Mouse (Mus musculus) thymus, postnatal 10 days (tissue): Measurements from ENCODE around the gene Rrm1.
"Not testable (repeated sequence)": the region's sequence is repeated elsewhere in the genome, so short reads cannot be mapped to it uniquely, and the experiment has no call there.

Experiments used
- DNase-seq, 2 experiments: peaks; one replicate each; pipeline ENCODE4 v3.0.0; 2021; ENCODE audit warnings: low spot score in 2 of 2

The Rrm1 gene

GRCm38 (mm10) chr7:102477377-102477776 lies 35.9 kb downstream of the Rrm1 start:
- DNase-seq: no peak

GRCm38 (mm10) chr7:102478425-102478824 lies 36.9 kb downstream of the Rrm1 start:
- DNase-seq: no peak

- no peak for DNase-seq
These were observed 37.4 kb downstream of the Rrm1 start for GRCm38 (mm10) chr7:102478926-102479325.

GRCm38 (mm10) chr7:102479368-102480078 lies 38.0 kb downstream of the Rrm1 start:
- DNase-seq: no peak

GRCm38 (mm10) chr7:102480821-102481220 lies 39.3 kb downstream of the Rrm1 start:
- no peak for DNase-seq

GRCm38 (mm10) chr7:102481579-102481978 lies 40.1 kb downstream of the Rrm1 start, which contains the start of gene Olfr543:
Gene Olfr543 (minus strand): TSS chr7:102481679.
- DNase-seq: no peak

GRCm38 (mm10) chr7:102483665-102484064 lies 42.2 kb downstream of the Rrm1 start:
- no peak for DNase-seq

- not testable (repeated sequence) for DNase-seq
These were observed 43.3 kb downstream of the Rrm1 start for GRCm38 (mm10) chr7:102484766-102485165.

- no peak for DNase-seq
These were observed 44.6 kb downstream of the Rrm1 start for GRCm38 (mm10) chr7:102486105-102486504.

GRCm38 (mm10) chr7:102488161-102488560 lies 46.7 kb downstream of the Rrm1 start, which contains the start of gene Olfr544:
Gene Olfr544 (minus strand): TSS chr7:102488313.
- no peak for DNase-seq

GRCm38 (mm10) chr7:102494416-102494815 lies 52.9 kb downstream of the Rrm1 start:
- not testable (repeated sequence) for DNase-seq

GRCm38 (mm10) chr7:102499473-102499872 lies 58.0 kb downstream of the Rrm1 start, which contains the start of gene Olfr545:
Gene Olfr545 (minus strand): TSS chr7:102499573.
- no peak for DNase-seq

- DNase-seq: no peak
These were observed 60.5 kb downstream of the Rrm1 start for GRCm38 (mm10) chr7:102501986-102502385.

- DNase-seq: peak; percentile 44 to 71
These were observed 65.4 kb downstream of the Rrm1 start for GRCm38 (mm10) chr7:102506848-102507247.

- no peak for DNase-seq
These were observed 66.6 kb downstream of the Rrm1 start for GRCm38 (mm10) chr7:102508066-102508465.

- no peak for DNase-seq
These were observed 67.2 kb downstream of the Rrm1 start for GRCm38 (mm10) chr7:102508666-102509065.

GRCm38 (mm10) chr7:102509726-102510125 lies 68.2 kb downstream of the Rrm1 start:
- no peak for DNase-seq

GRCm38 (mm10) chr7:102511927-102512326 lies 70.4 kb downstream of the Rrm1 start:
- DNase-seq: no peak

- DNase-seq: peak; percentile 57 to 95
These were observed 71.4 kb downstream of the Rrm1 start for GRCm38 (mm10) chr7:102512814-102513435.

GRCm38 (mm10) chr7:102514144-102514543 lies 72.6 kb downstream of the Rrm1 start:
- DNase-seq: no peak

- DNase-seq: no peak
These were observed 75.0 kb downstream of the Rrm1 start for GRCm38 (mm10) chr7:102516261-102517050.

GRCm38 (mm10) chr7:102517051-102517335 lies 75.5 kb downstream of the Rrm1 start:
- no peak for DNase-seq
